Mouse (Mus musculus) cerebellum, adult (tissue): ENCODE measurements at regions not wholly inside any gene's neighbourhood (a gene's known extent, or its start where the extent isn't known, plus 50 kb on each side); places are given as distances from the start of the nearest gene placed in this dataset.
A peak's percentile ranks its signal among the peaks of the same experiment; 100 is the strongest.

Experiments used
- ATAC-seq: cut with Nextera tagmentation; 2 replicates; pipeline ENCODE4 v1.9.2; 2017; ENCODE audit warnings: mild to moderate bottlenecking, moderate library complexity, mixed read lengths; ENCODE audit not compliant: insufficient number of reproducible peaks, low FRiP score, low TSS enrichment

GRCm38 (mm10) chr13:39702621-39703020 is 658.6 kb downstream of the Ofcc1 start:
- no peak for ATAC-seq

- ATAC-seq = no peak
Observed at GRCm38 (mm10) chr13:39691291-39692024, 669.8 kb downstream of the Ofcc1 start.

GRCm38 (mm10) chr13:39664548-39664947 is 696.7 kb downstream of the Ofcc1 start:
- ATAC-seq = no peak

- ATAC-seq = no peak
Observed at GRCm38 (mm10) chr13:39649457-39649856, 688.8 kb upstream of the Slc35b3 start.

GRCm38 (mm10) chr13:39647367-39647766 is 686.7 kb upstream of the Slc35b3 start:
- peak; percentile 82 for ATAC-seq

- ATAC-seq = peak; percentile 86
Observed at GRCm38 (mm10) chr13:39631506-39632132, 670.9 kb upstream of the Slc35b3 start.
